Mouse (Mus musculus) cerebellum, postnatal 25 days (tissue): Measurements from ENCODE around the gene Apbb2.

ENCODE experiments used
- DNase-seq, 2 experiments: peaks; one replicate each; pipeline ENCODE4 v3.0.0; 2021; ENCODE audit warnings: mixed read lengths in 2 of 2

Gene Apbb2

DNA sequence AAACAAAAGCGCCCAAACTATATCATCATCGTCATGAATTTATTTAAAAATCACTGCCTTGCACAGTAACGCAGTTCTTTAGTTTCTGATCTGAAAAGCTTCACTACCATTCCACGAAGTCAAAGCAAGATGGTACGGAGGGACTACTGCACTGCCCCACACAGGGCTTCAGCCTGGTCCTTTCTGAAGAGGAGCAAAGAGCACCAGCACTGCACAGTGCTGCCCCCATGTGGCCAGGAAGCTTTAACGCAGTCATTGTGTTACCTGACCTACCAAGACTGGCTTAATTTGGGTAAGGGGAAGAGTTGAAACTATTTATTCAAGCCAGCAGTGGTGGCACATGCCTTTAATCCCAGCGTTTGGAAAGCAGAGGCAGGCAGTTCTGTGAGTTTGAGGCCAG lies 249.6 kb downstream of the Apbb2 start:
- peak; percentile 66 to 81 for DNase-seq

DNA sequence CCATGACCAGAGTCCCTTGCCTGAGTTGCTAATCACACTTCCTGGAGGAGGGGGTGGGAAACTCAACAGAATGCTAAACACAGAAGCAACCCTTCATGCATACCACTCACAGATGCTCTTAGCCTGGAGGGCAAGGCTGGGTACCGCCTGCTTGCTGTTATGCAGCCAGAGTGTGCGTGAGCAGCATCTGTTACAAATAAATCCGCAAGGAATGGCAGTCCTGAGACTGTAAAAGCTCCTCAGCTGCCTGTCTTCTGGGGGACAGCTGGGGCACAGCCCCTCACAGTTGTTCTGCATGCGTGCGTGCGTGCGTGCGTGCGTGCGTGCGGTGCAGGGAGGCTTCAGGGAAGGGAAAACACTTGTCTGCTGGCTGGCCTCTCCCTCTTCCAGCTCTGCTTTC lies 250.9 kb downstream of the Apbb2 start:
- no peak for DNase-seq

DNA sequence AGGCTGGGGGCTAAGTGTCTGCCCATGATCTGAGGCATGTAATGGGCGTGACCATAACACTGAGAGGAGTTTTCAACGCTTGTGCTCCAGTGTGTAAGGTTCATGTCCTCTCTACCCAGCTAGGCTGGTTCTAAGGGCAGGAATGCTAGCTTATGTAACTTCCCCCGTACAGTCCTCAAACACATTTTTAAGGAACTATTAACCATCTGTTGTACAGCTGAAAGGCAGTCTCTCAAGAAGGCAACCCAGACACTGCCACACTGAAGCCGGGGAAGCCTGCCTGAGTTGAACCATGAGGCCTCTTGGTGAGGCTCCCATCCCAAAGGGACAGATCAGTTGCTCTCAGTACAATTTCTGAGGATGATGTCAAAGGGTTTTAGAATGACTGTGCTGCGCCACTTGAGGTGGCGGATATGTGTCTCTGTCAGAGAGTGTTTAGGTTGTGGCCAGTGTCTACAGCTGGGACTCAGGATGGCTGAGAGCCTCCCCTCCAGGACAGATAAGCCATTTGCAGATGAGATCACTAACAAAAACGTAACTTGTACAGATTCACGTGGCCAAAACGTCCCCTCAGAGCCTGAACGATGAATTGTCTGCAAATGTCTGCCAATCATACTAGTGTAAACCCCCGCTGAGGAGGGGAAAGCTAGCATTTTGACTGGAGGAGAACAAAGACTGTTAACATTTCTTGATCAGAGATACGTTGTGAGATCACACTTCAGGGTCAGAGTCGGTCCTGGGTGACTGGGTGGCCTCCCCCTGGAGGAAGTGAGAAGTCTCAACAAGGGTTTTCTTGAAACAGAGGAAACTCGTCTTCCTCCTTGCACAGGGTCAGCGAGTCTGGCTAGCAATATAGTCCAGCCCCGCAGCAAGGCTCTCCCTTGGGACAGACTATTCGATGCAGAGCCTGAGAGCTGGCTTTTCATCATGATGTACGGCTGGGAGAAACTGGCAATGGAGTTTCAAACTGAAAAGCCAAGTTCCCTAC lies 255.0 kb downstream of the Apbb2 start:
- DNase-seq, result no peak

DNA sequence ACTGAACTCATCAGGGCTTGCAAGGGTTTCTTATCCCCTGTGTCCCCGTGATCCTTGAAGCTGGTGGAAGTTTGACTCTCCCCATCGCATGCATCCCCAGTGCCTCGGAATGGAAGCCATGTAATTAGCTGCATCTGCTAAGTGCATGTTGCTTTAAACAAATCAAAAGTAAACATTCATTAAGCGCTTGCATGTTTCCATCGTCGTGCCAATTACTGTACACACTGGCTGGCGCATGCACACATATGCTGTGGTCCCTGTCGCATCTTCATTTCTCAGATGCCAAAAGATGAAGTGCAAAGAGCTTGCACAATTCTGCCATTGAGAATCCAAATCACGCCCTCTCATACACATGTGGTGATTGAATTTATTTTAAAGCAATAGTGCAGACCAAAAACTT lies 257.8 kb downstream of the Apbb2 start:
- DNase-seq, result no peak

DNA sequence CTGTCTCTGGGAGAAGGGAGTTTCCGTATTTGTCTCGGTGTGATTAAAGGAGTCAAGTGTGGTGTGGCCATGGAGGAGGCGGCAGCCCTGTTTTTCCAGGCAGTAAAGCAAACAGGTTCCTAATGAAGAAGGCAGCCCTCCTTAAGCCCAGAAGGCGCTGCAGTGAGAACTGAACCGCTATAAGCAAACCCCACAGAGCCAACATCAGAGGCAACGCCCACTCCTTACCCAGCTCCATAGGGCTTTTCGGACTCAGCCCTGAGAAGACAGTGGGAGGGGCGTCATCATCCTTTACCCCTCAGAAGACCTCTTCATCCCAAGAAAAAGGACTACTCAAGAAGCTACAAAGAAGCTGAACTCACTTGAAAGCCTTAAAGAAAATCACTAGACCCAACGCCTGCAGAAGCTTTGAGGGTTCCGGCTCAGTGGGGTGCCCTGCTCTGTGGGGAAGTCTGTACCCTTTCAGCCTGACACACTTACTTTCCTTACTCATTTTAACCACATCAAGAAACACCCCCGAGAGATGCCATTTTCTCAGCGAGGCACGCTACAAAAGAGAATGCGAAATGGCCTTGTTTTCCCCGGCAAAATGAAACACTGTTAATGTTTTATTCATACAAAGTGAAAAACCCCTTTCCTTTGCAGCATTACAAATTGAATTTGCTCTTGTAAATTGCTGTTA lies 258.7 kb downstream of the Apbb2 start:
- no peak for DNase-seq

DNA sequence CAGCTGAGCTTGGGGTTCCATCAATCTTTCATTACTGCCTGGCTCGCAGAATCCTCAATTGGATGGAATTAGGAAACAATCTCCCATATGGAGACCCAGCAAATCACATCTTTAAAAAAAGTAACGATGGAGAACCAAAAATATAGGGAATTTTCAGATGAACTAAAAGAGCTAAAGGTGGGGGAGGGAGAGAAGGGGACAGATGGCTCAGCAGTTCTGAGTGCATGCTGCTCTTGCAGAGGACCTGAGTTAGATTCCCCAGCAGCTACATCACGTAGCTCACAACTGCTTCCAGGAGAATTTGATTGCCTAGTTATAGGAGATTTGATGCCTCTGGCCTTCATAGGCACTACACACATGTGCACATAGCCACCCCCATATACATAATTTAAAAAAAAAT lies 263.4 kb downstream of the Apbb2 start:
- no peak for DNase-seq

DNA sequence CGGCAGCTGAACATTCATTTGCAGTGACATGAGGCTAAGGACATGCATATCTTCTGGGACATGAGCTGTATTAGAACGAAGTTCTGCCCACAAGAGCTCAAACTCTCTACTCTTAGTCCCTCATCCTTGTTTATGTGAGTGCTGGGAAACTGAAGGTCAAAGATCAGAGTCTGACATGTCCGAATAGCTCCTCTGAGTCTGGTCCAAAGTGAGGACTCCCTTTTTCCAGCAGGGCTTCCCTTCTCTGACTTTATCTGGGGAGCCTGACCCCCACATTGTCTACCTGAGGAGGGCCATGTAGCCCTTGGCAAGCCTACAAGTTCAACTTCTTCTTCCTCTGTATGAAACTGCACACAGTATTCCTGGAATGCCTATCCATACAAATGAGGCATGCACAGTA lies 264.7 kb downstream of the Apbb2 start:
- DNase-seq, result no peak

DNA sequence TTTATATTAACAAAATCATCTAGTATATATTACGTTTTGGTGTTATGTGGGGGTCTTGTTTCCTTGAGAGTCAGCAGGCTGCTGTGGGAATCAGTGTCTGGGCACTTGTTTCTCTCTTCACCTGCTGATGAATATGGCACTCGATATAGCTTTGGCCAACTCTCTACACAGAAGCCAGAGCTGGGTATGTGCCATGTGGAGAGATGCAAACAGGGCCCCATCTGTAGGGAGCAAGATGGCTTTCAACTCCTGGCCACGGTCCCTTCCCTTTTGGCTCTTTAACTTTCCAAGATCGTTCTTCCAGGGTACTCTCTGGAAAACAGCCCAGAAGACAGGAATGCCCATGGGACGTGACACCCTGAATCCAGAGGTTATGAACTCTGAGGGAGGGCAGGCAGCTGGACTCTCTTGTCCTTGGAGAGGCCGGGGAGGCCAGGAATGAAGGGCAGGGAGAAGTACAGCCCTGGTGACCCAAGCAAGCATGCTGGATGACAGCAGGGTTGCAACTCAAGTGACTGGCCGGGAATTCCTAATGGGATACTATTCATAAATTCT lies 266.7 kb downstream of the Apbb2 start:
- peak; percentile 37 to 67 for DNase-seq

DNA sequence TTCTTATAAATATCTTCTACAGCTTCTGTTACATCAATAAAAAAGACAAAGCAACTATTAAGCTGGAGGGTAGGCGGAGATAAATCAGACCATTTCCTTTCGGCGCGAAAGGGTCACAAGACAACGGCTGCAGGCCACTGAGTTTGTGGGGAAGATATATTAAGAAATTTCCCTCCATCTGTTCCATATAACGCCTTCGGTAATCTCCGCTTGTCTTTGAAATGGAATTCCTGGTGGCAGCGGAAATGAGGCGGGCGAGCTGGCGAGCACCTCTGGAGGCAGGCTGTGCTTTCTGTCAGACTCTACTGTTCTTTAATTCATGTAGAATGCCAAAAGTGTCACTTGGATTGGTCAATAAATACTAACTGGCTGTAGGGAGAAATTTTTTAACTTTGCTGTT lies 267.5 kb downstream of the Apbb2 start:
- DNase-seq, result no peak

DNA sequence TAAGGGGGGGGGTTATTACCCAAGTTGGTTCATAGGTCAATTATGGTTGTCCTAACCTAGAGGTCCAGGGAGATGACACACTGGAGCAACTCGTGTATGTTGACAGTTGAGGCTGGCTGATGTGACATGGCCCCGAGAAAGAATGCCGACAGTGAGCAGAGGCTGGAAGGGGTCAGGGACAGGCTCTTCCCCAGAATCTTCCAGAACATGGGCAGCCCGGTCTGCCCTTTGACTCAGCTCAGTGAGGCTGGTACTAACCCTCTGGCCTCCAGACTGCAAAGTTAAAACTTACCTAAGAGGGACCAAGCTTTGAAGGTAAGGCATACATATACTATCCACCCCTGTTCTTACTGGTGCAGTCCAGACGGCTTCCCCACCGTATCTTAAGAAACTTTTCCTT lies 268.0 kb downstream of the Apbb2 start:
- no peak for DNase-seq

DNA sequence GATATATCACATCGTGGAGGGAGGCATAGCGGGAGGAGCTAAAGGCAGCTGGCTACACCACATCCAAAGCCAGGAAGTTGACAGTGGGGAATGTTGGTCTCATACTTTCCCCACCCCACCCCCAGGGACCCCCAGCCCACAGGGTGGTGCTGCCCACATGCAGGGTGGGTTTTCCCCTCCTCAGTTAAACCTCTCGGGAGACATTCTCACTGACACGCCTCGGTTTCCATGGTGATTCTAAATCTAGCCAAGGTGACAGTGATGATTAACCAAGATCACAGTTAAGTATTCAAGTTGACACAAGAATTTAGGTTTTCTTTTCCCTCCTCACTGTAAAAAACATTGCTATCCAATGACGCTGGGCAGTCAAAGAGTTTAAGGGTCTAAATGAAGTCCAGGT lies 270.2 kb downstream of the Apbb2 start:
- DNase-seq, result no peak

DNA sequence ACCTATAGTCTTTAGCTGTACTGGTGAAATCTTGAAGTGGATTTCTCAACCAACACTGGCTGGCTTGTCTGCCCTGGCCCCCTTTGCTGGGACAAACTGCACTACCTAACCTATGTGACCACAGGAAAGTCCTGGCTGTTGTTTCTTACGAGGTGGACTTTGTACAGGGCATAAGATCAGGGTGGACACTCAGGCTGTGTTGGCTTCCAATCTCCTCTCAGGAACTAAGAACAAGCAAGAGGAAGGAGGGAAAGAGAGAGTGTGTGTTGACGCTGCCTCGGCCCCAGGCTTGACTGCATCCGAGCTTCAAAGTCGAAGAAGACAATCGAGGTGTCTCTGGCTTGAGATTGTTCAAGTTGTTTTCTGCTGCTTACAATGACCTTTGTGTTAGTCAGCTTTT lies 271.8 kb downstream of the Apbb2 start:
- no peak for DNase-seq

DNA sequence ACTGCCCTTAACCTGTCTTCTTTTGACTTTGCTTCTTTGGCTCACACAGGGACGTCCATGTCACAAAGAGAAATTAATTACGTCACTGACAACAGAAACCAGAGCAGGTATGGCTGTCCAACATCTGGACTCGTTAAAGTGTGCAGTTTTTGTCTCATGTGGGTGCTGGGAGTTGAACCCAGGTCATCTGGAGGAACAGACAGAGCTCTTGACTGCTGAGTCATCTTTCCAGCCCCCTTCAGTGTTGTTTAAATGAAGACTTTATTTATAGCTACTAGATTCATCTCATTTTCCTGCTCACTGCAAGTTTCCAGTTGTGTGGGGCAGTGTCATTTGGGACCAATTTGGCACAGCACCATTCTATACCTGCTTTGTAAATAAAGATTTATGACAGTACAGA lies 273.4 kb downstream of the Apbb2 start:
- no peak for DNase-seq

DNA sequence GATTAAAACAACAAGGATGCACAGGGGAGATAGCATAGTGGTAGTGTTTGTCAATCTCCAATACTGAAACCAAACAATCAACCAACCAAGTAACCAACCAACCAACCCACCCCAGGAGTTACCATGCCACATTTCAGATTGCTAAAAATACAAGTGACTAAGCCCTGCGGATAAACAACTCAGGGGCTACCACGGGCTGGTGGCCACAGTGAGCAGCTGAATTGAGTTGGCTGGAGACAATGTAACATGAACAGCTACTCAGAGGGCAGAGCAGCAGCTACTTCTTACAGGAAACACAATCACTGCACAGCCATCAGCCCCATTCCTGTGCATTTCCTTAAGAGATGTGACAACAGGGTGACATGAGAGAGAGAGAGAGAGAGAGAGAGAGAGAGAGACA lies 274.4 kb downstream of the Apbb2 start:
- no peak for DNase-seq

DNA sequence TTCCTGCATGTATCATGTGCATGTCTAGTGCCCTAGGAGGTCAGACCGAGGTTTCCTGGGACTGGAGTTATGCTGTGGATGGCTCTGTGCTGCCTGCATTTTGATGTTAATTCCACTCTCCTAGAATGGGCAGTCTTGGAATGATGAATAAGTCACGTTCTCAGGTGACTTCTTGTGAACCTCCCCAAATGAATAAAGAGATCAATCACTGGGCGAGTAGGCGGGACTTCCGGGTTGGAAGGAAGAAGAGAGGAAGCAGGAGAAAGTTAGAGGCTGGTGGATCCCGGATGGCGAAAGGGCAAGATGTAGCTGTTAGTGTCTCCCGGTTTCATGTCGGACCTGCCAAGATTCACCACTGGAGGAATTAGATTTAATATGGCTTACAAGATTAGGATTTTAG lies 276.3 kb downstream of the Apbb2 start:
- no peak for DNase-seq

DNA sequence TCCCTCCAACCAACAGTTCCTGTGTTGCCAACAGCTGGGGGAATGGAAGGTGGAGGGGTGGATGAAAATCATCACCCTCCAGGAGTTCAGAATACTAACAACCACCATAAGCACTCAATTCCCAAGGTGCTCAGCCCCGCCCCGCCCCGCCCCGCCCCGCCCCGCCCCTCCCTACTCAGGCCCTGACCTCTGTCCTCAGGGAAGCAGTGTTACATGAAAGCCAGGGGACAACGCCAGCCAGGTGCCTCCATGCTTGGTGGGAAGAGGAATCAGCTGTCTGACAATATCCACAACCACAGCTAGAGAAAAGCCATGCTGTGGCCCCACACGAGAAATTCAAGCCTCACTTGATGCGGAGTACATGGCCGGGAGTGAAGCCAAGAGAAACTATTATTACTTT lies 276.7 kb downstream of the Apbb2 start:
- DNase-seq, result no peak

DNA sequence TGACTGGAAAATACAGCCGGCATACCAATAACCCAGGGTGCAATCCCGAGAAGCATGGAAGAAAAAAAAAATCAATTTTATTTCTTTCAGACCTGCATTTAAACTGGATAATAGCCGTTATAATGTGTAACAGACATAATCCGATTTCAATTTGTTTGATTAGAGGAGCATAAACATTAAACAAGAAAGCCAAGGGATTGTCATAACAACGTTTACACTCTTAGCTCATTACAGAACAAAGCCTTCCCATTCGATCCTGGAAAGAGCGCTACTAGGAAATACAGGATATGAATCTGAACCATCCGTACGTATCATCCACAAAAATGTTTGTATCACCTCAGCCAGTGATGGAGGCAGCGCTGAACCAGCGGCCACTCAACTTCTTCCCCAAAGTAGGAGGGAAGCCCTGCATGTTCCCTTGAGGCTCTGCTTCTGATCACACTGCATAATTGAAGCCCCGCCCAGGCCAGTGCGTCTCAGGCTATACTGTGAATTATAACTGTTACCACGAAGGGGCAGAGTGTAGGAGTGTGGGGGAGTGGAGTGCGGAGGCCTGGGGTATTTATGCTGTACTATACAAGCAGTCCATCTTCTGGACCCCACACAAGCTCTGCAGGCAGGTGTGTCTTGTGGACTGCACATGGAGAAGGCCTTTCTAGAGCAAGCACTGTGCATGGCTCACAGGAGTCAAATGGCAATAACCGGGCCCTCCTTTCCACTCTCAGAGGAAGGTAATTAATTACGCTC lies 278.1 kb downstream of the Apbb2 start:
- DNase-seq, result no peak

DNA sequence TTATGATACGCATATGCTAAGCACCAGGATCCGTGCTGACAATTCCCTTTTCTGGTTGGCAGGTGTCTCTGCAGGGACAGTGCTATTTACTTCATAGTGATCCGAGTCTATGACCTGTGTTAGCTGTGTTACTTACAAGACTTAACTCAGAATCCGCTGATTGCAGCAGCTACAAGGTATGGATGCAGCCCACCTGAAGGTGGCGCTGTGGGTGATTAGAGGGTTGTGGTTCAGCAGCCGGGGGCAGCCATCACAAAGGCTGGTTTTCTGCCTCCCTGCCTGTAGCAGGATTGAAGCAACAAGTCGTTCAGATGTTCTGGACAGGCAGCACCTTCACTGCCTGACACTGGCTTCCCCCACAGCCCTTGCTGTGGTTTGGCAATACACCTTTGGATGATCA lies 280.0 kb downstream of the Apbb2 start:
- DNase-seq, result peak in 1 of 2 experiments; percentile 57

DNA sequence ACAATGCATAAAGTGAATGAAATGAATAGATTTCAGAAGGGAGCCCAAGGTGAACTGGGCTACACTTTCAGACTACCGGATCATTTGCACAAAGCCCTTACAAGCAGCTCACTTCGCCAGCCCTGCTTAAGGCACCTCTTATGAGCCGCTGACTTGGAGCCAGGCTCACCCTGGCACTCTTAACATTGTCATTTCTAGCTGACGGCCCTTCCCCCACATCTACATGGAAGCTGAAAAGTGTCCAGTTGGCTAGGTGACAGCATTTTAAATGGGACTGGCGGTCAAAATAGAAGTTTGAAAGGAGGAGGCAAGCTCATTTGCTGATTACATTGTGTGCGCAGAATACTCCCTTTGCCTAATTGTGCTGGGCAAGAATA lies 280.6 kb downstream of the Apbb2 start:
- DNase-seq, result peak in 1 of 2 experiments; percentile 62

DNA sequence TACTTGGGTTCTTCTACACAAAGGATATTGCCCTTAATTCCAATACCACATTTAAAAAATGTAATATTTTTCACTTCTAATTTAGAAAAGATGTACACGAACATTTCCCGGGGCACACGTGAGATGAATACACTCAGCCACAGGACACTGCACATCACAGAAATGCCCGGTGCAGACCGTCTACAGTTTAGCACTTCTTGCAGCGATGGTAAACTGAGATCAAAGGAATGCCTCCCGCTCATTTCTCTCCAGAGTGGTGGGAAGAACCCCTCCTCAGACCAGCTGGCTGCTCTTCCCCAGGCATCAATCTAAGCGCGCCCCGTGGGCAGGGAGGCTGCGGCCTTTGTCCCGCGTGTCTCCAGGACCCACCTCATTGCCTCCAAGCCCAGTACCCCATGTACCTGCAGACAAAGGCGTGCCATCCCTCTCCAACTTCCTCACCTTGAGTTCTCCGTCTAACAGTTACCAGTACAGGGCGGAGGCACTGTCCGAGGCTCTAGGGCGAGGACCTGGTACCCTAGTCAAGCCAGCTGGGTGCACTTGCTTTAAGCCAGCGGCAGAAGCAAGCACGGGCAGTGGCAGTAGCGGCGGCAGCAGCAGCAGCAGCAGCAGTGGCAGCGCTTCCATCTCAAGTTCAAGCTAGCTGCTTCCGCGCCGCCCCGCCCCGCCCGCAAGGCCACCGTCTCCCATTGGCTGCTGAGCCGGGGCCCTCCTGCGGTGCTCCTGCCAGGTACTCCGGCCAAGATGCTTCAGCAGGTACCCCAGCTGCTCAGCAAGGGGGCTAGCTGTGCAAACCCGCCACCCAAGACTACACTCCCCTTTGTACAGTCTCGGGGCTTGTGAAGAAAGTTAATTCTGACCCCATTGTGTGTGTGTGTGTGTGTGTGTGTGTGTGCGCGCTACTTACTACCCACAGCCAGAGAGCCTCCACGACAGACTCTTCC lies 281.3 kb downstream of the Apbb2 start:
- peak; percentile 64 to 77 for DNase-seq

DNA sequence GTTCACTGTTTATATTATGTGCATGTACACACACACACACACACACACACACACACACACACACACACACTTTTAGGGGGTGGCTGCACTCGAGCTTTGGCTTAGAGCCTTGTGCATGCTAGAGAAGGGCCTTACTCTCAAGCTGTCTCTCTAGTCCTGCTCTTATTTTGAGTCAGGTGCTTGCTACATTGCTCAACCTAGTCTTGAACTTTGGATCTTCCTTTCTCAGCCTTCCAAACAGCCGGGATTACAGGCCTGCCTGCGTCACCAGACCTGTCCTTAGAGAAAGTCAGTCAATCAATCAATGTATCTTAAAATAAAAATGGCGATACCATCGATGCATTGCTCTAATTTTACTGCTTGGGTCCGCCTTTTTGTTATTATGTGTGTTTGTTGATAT lies 287.8 kb downstream of the Apbb2 start:
- no peak for DNase-seq

DNA sequence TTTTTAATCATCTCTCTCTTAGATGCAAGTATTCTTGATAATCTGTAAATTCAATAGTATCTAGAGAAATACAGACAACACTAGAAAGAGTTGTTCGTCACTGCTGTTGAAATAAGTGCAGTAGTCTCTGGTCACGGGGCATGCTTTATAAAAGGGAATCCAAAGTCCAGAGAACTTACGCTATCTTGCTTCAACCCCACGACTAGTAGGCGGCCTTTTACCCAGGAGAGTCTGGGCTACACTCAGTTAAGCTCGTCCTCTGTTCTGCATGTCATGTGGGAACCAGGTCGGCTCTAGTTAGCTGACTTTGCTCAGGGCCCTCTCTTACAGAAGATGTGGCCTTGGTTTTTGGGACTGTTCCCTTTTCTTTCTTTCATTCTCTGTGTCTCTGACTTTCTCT lies 289.8 kb downstream of the Apbb2 start:
- no peak for DNase-seq
